Mouse (Mus musculus) limb, embryonic 15.5 days (tissue): Measurements from ENCODE around the gene Ttc16. TPM values are rescaled to one million over a fixed set of nuclear protein-coding genes. Genes with fewer than 3 reads are reported as not detected.

Experiments
- ATAC-seq: fragments of 200-750 bp; cut with Nextera tagmentation; 2 replicates; pipeline ENCODE4 v1.8.0; 2017; ENCODE audit warnings: low read depth, moderate TSS enrichment; ENCODE audit not compliant: insufficient number of reproducible peaks, low FRiP score, low TSS enrichment
- H3K27ac ChIP-seq: fragments of 300-500 bp; sonication (generic); 2 replicates; pipeline ENCODE4 v1.5.1; 2015; ENCODE audit warnings: moderate library complexity, mild to moderate bottlenecking, inconsistent platforms
- H3K27me3 ChIP-seq: fragments of 300-500 bp; sonication (generic); 2 replicates; pipeline ENCODE4 v1.6.1; 2015; ENCODE audit warnings: inconsistent platforms
- H3K36me3 ChIP-seq: fragments of 300-500 bp; sonication (generic); 2 replicates; pipeline ENCODE4 v1.6.1; 2015; ENCODE audit warnings: inconsistent platforms
- H3K4me1 ChIP-seq: fragments of 300-500 bp; sonication (generic); 2 replicates; pipeline ENCODE4 v1.6.1; 2015; ENCODE audit warnings: inconsistent platforms
- H3K4me2 ChIP-seq: fragments of 300-500 bp; sonication (generic); 2 replicates; pipeline ENCODE4 v1.6.1; 2015; ENCODE audit warnings: mild to moderate bottlenecking, inconsistent platforms
- H3K4me3 ChIP-seq: fragments of 300-500 bp; sonication (generic); 2 replicates; pipeline ENCODE4 v1.5.1; 2015; ENCODE audit warnings: mild to moderate bottlenecking, inconsistent platforms
- H3K9ac ChIP-seq: fragments of 300-500 bp; sonication (generic); 2 replicates; pipeline ENCODE4 v1.6.1; 2015; ENCODE audit warnings: inconsistent platforms
- H3K9me3 ChIP-seq: fragments of 300-500 bp; sonication (generic); 2 replicates; pipeline ENCODE4 v1.6.1; 2016; ENCODE audit warnings: inconsistent platforms
- WGBS: fragments of 180-500 bp; shearing (Covaris S2); methylation state at CpG from one replicate; pipeline ENCODE4 v1.1.7; 2015; 5-methylcytosine and 5-hydroxymethylcytosine counted together
- polyA plus RNA-seq: library from polyadenylated mRNA; unstranded; fragments of >200 nt; fragmentation: Nextera tagmentation; extraction: Ambion mirVana; gene quantifications from 2 replicates; pipeline ENCODE4 v1.2.1, GENCODE M21; 2015

Ttc16 gene
- polyA plus RNA-seq, 1 experiment from 2014 or later = 0.13 TPM

GRCm38 (mm10) chr2:32778081-32778480, 2.6 kb upstream of the Ttc16 start:
- ATAC-seq = no peak
- H3K27me3 ChIP-seq = no peaks in the 10 kb centered on the region
- no peak overlapping the region for H3K9ac ChIP-seq
- 79% methylated on average over 6 of the region's 6 CpGs for WGBS
- H3K9me3 ChIP-seq = no peaks in the 10 kb centered on the region
- peaks cover 20% of the 10 kb centered on the region for H3K4me1 ChIP-seq
- H3K36me3 ChIP-seq = no peaks in the 10 kb centered on the region
- no peak overlapping the region for H3K27ac ChIP-seq
- H3K4me3 ChIP-seq = no peak overlapping the region
- no peak overlapping the region for H3K4me2 ChIP-seq

DNA sequence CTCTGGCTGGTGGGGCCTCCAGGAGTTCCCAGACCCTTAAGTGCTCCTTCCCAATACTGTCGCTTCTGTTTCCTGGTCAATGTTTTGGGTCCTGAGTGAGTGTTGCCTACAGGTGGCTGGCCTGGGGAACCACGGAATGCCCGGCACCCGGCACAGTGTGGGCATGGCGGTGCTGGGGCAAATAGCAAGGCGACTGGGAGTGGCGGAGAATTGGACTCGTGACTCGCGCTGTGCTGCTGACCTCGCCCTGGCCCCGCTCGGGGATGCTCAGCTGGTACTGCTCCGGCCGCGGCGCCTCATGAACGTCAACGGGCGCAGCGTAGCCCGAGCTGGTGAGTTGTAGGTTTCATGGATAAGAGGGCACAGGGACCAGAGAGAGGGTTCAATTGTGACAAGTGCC, 759 bp upstream of the Ttc16 start:
- no peak for ATAC-seq
- Histone ChIP-seq H3K27ac (no peak overlapping the region), H3K36me3 (no peaks in the 10 kb centered on the region), H3K27me3 (no peaks in the 10 kb centered on the region), H3K9ac (peak overlapping the region; percentile 48; the same call in 1 of the 2 replicates), H3K4me1 (peaks cover 20% of the 10 kb centered on the region), H3K4me2 (peak overlapping the region; percentile 90), H3K9me3 (no peaks in the 10 kb centered on the region), H3K4me3 (peak overlapping the region; percentile 72)
- WGBS = 25% methylated on average over 22 of the region's 22 CpGs

DNA sequence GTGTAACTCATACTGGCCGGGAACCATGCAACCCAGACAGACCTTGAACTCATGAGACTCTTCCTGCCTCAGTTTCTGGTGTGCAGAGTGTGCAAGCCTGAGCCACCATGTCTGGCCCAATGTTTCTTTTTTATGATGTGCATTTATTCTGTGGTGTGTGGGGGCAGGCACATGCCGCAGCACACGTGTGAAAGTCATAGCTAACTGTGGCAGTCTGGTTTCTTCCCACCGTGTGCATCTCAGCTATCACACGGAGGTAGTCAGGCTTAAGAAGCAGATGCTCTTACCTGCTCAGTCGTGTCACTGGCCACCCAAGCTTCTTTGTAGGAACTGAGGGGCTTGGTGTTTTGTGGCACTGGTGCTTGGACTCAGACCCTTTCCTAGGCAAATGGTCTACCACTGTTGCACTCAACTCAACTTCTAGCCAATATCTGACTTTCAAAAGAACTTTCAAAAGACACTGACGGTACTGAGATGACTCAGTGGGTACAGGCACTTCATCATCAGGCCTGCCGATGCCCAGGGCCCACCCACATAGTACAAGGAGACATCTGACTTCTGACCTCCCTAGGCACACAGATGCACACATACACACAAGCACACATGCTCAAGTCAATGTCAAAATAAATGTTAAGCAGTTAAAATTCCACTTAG, 2.7 kb downstream of the Ttc16 start:
- WGBS = 74% methylated on average over 8 of the region's 8 CpGs
- no peak overlapping the region for H3K27ac ChIP-seq
- H3K9ac ChIP-seq = no peak overlapping the region
- no peak overlapping the region for H3K4me2 ChIP-seq
- no peaks in the 10 kb centered on the region for H3K9me3 ChIP-seq
- ATAC-seq = no peak
- H3K36me3 ChIP-seq = no peaks in the 10 kb centered on the region
- no peak overlapping the region for H3K4me3 ChIP-seq
- peaks cover 19% of the 10 kb centered on the region for H3K4me1 ChIP-seq
- H3K27me3 ChIP-seq = no peaks in the 10 kb centered on the region

DNA sequence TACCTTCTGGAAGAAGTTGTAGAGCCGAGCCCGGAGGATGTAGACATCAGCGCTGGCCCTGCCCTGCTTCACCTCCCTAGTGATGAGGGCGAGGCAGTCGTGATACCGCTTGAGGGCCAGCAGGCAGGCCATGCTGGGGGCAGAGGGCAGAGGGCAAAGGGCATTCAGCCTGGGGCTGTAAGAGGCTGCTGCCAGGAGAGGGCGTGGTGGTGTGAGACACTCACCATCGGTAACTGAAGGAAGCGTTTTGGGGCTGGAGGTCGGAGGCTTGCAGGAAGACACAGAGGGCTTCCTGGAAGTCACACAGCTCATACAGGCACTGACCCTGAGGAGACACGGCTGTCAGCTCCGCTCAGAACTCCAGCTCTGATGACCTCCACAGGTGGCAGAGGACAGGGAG, 3.5 kb downstream of the Ttc16 start:
- H3K4me1 ChIP-seq = peaks cover 21% of the 10 kb centered on the region
- ATAC-seq = no peak
- no peak overlapping the region for H3K9ac ChIP-seq
- H3K27ac ChIP-seq = no peak overlapping the region
- 28% methylated on average over 12 of the region's 12 CpGs for WGBS
- no peak overlapping the region for H3K4me3 ChIP-seq
- no peak overlapping the region for H3K4me2 ChIP-seq
- H3K9me3 ChIP-seq = no peaks in the 10 kb centered on the region
- H3K36me3 ChIP-seq = no peaks in the 10 kb centered on the region
- H3K27me3 ChIP-seq = no peaks in the 10 kb centered on the region

DNA sequence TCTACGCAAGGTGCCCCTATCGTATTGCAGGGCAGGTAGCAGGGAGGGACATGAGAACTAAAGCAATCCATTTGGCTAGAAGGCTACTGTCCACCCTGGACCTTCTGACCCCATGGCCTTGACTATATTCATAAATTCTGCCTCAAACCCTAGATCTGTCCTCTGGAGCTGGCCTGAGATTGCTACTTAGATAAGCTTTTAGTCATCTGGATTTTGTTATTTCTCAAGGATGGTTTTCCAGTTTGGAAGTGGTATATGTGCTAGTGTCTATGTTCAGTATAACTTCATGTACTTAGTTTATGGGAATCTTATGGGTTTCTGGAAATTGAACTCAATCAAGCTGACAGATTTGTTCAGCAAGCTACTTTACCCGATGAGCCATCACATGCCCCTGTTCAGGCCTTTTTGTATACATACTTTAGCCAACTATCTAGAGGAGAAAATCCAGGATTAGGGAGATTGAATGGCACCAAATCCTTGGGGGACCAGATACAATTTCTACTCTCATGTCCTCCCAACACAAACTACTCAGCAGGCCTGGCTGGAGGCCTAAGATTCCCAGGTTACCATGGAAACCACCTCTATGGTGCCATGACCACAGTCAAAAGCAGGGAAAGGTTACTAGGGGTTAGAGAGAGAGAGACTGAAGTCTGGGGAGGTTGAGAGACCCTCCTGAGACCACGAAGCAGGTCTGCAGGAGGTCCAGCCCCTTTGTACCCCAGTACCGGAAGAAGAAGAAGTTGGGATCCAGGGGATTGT, 5.9 kb downstream of the Ttc16 start:
- Histone ChIP-seq H3K4me3 (no peak overlapping the region), H3K9me3 (no peaks in the 10 kb centered on the region), H3K27ac (no peak overlapping the region), H3K27me3 (no peaks in the 10 kb centered on the region), H3K4me2 (no peak overlapping the region), H3K9ac (no peak overlapping the region), H3K36me3 (no peaks in the 10 kb centered on the region), H3K4me1 (peaks cover 6% of the 10 kb centered on the region; the same call in 1 of the 2 replicates)
- ATAC-seq = no peak
- WGBS = 83% methylated on average over 5 of the region's 5 CpGs

- Histone ChIP-seq H3K9me3 (no peaks in the 10 kb centered on the region), H3K4me1 (peaks cover 6% of the 10 kb centered on the region; the same call in 1 of the 2 replicates), H3K4me3 (no peak overlapping the region), H3K4me2 (no peak overlapping the region), H3K36me3 (no peaks in the 10 kb centered on the region), H3K27ac (no peak overlapping the region), H3K27me3 (no peaks in the 10 kb centered on the region), H3K9ac (no peak overlapping the region)
- ATAC-seq = no peak
- 45% methylated on average over 19 of the region's 19 CpGs for WGBS
These were observed 6.7 kb downstream of the Ttc16 start for GRCm38 (mm10) chr2:32768661-32769285.

GRCm38 (mm10) chr2:32767241-32767640, 8.2 kb downstream of the Ttc16 start:
- Histone ChIP-seq H3K9ac (no peak overlapping the region), H3K27ac (no peak overlapping the region), H3K27me3 (no peaks in the 10 kb centered on the region), H3K4me2 (no peak overlapping the region), H3K4me3 (no peak overlapping the region), H3K9me3 (no peaks in the 10 kb centered on the region), H3K36me3 (peaks cover 13% of the 10 kb centered on the region), H3K4me1 (peaks cover 6% of the 10 kb centered on the region; the same call in 1 of the 2 replicates)
- WGBS = 65% methylated on average over 12 of the region's 12 CpGs
- ATAC-seq = no peak

DNA sequence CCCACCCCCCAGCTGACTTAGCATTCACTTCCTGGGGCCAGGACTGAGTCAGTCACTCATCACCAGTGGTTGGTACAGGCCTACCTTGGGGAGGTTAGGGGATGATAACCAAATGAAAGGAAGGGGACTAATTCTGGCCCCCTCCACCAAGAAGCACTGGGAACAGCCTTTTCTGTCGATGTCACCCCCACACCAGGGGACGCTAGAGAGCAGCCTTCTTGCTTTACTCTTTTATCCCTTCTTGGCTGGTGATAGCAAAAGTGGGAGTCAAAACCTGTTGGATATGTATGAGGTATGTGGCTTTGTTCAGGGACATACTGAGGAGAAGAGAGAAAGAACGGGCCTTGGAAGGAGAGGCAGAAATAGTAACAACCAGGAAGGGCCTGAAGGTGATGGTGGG, 12.1 kb downstream of the Ttc16 start:
- no peaks in the 10 kb centered on the region for H3K27me3 ChIP-seq
- H3K4me3 ChIP-seq = no peak overlapping the region
- H3K4me2 ChIP-seq = no peak overlapping the region
- no peak for ATAC-seq
- peaks cover 39% of the 10 kb centered on the region for H3K36me3 ChIP-seq
- H3K4me1 ChIP-seq = peaks cover 10% of the 10 kb centered on the region; the same call in 1 of the 2 replicates
- H3K9ac ChIP-seq = no peak overlapping the region
- no peak overlapping the region for H3K27ac ChIP-seq
- 85% methylated on average over 3 of the region's 3 CpGs for WGBS
- H3K9me3 ChIP-seq = no peaks in the 10 kb centered on the region

GRCm38 (mm10) chr2:32761859-32762258, 13.6 kb downstream of the Ttc16 start:
- Histone ChIP-seq H3K9me3 (no peaks in the 10 kb centered on the region), H3K4me1 (peaks cover 12% of the 10 kb centered on the region), H3K36me3 (peaks cover 39% of the 10 kb centered on the region), H3K9ac (no peak overlapping the region), H3K4me3 (no peak overlapping the region), H3K27ac (no peak overlapping the region), H3K4me2 (no peak overlapping the region), H3K27me3 (no peaks in the 10 kb centered on the region)
- WGBS = 88% methylated on average over 4 of the region's 4 CpGs
- ATAC-seq = no peak

GRCm38 (mm10) chr2:32761361-32761760, 14.1 kb downstream of the Ttc16 start:
- Histone ChIP-seq H3K4me2 (no peak overlapping the region), H3K36me3 (peaks cover 39% of the 10 kb centered on the region), H3K9ac (no peak overlapping the region), H3K4me3 (no peak overlapping the region), H3K9me3 (no peaks in the 10 kb centered on the region), H3K4me1 (peaks cover 12% of the 10 kb centered on the region), H3K27me3 (no peaks in the 10 kb centered on the region), H3K27ac (no peak overlapping the region)
- 91% methylated on average over 14 of the region's 14 CpGs for WGBS
- ATAC-seq = no peak

DNA sequence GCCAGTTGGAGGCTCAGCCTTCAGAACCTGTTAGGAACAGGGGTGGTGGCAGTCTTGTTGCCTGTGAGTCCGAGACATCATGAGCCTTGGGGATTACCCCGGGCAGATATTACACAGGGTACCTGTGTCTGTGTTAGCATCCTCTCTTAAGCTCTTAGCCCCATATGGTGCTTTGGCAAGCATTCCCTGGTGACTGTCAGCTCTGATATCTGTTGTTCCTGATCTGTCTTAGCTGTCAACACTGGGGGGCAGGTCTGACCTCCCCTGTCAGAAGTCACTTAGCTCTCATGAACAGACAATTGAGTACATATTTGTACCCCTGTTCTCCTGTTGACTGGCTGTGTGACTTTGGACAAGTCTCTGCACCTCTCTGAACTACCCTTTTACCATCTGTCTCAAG, 16.4 kb downstream of the Ttc16 start:
- H3K4me2 ChIP-seq = no peak overlapping the region
- H3K36me3 ChIP-seq = peaks cover 49% of the 10 kb centered on the region
- no peak overlapping the region for H3K27ac ChIP-seq
- H3K4me1 ChIP-seq = peaks cover 12% of the 10 kb centered on the region
- no peak for ATAC-seq
- whole genome bisulfite sequencing = 96% methylated on average over 2 of the region's 2 CpGs
- H3K9ac ChIP-seq = no peak overlapping the region
- H3K4me3 ChIP-seq = no peak overlapping the region
- H3K9me3 ChIP-seq = no peaks in the 10 kb centered on the region
- no peaks in the 10 kb centered on the region for H3K27me3 ChIP-seq

GRCm38 (mm10) chr2:32758503-32758902, 16.9 kb downstream of the Ttc16 start:
- Histone ChIP-seq H3K4me1 (peaks cover 12% of the 10 kb centered on the region), H3K27ac (no peak overlapping the region), H3K4me3 (no peak overlapping the region), H3K4me2 (no peak overlapping the region), H3K27me3 (no peaks in the 10 kb centered on the region), H3K9me3 (no peaks in the 10 kb centered on the region), H3K9ac (no peak overlapping the region), H3K36me3 (peaks cover 51% of the 10 kb centered on the region)
- no peak for ATAC-seq
- WGBS = 74% methylated on average over 8 of the region's 8 CpGs
